Mouse (Mus musculus): Measurements from ENCODE around the gene Cdk6.
A peak's percentile ranks its signal among the peaks of the same experiment; 100 is the strongest.
"Not testable (repeated sequence)": the region's sequence is repeated elsewhere in the genome, so short reads cannot be mapped to it uniquely, and the experiment has no call there.

Gene Cdk6

DNA sequence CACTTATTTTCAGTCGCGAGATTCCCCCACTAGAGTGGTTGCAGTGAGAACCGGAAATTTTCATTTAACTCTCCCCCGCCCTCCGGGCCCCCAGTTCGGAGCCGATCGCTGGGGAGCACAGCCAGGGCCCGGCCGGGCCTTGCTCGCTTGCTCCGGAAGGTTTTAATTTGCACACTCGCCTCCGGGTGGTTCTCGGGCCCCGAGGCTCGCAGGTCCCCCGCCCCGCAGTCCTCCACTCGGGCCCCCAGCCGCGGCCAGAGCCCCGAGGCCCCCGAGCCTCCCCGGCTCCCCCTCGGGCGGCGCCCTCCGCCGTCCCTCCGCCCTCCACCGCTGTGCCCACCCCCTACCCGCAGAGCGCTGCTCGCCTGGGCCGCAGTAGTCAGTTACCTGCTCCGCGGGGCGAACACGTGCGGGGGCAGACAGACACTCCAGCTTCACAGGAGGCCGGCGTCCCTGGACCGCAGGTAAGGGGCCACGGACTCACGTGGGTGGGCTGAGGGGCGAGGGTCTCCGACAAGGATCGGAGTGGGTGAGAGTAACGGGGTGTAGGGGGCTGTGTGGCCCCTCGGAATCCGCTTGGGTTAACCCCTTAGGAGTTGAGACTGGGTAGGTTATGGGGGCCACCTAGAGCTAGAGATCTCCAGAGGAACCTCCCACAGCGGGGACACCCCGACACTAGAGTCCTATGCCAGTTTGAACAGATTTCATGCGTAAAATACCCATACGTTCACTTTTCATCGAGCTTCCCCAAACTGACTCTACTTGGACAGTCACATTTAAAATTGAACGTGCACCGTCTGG is at the start of gene Cdk6:
Gene Cdk6 (plus strand): TSS at position 375 of the 801 bp plus-strand sequence.
- peak; percentile 71 to 73 for DNase-seq

DNA sequence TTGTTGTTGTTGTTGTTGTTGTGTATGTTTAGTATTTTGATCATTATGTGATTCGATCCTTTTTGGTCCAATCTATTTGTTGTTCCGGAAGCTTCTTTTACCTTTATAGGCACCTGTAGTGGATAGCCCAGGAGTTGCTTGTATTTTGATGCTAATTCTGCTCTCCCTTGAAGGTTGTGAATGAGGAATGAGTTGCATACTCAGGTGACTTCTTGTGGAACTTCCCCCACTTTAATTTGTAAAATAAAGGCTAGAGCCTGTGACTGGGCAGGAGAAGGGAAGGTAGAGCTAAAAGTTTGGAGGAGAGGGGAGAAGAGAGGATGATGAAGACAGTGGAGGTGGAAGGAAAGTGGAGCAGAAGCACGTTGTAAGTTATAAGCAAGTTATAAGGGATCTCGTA is 47.6 kb upstream of the Cdk6 start:
- no peak for DNase-seq

DNA sequence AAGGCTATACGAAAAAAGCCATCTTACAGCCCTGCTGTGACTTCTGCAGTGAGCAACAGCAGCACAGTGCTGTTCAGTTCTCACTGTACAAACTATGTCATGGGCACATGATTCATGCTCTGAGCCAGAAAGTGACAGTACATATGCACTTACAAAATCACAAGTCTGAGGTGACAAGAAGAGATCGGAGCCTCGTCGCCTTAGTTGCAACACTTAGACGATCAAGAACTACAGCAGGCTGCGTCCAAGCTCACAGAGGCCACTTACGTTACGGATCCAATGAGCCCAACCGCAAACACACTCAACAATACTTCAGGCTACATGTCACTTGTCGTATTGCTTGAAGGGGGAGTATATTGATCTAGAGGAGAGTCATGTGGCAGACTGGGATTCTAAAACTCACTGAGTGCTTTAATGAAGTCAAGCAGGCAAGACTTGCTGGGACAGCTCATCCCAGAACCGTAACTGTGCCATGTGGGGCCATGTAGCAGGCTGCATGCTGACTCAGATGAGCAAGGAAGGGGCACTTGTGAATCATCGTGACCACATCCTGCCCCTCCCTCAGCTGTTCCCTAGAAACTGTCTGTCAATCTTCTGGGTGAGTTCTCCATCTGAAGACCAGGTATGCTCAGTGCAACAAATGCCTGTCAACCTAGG is 40.4 kb upstream of the Cdk6 start:
- DNase-seq = peak; percentile 22 to 27

DNA sequence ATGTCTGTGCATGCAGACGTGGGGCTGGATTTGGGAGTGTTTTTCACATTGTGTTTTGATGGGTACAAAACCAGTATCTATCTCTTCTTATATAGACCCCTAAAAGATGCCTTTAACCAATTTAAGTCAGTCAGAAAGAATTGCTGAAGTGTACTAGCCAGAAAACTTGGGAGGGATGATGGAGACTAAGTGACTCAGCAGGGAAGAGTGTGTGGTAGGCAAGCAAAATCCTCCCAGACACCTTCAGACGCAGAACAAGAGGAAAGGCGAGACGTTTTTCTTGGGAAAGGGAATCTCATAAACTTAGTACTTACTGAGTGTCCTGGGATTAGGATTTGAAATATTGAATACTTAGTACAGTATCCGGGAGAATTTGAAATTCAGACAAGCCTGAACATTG is 39.8 kb upstream of the Cdk6 start:
- DNase-seq = no peak

DNA sequence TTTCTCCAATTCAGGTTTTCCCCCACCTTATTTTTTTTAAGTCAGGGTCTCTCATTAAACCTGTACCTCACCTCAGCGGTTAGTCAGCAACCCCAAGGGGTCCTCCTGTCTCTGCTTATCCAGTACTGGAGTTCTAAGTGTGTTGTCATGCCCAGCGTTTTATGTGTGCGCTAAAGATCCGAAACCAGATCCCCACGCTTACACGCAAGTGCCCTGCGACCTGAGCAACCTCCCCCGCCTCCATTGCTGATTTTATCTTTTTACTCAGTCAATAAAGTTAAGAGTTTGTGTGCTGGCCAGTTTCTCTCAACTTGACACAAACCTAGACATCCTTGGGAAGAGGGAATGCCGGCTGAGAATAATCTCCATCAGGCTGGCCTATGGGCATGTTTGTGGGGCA is 37.4 kb upstream of the Cdk6 start:
- DNase-seq = no peak

DNA sequence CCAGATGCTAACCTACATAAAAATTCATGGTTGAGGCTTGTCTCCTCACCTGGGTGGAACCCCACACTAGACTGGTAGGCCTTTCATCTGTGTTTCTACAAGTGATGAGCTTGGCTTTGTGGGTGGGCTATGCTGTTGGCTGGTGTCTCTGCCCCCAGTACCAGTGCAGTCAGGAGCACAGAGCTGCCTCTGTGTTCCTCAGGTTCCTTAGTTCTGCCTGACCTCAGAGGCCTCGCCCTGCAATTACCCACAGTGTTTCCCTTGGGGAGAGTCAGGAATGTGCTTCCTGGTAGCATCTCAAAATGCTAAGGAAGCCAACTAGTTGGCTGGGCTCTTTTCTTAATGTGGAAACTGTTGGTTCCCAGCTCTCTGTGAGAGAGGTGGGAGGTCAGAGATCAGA is 35.1 kb upstream of the Cdk6 start:
- DNase-seq = no peak

DNA sequence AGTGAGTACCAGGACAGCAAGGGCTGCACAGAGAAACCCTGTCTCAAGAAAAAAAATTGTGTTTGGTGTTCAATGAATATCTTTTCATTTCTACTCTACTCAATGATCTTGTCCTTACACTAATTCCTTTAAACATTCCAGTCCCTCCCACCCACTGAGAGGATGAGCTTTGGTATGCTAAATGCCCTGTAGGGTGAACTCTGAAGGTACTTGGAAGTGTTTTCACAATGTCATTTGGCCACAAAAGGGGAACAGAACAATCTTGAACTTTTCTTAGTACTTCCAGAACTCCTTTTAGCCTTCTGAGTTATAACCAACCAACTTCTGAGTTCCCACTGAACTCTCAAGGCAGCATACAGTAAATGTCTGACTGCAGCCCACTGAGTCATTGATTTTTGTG is 32.2 kb upstream of the Cdk6 start:
- no peak for DNase-seq

DNA sequence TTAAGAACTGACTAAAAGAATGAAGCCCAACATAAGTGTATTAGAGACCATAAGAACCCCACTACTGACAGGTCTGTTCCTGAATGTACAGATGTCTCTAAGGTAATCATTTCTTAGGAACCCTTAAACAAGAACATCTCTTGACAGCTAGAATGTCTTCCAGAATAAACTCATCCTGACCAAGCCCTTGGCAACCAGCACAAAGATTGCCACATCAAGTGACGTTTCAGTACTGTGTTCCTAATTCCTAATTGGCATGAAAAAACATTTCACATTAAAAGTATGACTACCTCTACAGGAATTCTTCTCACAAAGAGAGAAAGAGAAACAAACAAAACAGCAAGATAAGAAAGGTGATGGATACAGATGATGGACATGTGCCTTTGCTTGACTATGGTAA is 31.7 kb upstream of the Cdk6 start:
- DNase-seq = no peak

DNA sequence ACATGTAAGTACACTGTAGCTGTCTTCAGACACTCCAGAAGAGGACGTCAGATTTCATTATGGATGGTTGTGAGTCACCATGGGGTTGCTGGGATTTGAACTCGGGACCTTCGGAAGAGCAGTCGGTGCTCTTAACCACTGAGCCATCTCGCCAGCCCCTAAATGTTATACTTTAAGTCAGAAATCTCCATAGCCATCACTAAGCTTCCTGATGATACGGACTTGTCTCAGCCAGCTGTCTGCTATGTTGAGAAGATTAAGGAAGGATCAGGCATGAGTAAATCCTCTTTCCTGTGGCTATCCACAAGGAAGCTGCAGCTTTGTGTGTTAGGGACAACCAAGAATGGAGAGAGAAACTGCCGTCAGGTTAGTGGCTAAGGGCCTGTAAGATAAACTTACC is 30.1 kb upstream of the Cdk6 start:
- not testable (repeated sequence) for DNase-seq

DNA sequence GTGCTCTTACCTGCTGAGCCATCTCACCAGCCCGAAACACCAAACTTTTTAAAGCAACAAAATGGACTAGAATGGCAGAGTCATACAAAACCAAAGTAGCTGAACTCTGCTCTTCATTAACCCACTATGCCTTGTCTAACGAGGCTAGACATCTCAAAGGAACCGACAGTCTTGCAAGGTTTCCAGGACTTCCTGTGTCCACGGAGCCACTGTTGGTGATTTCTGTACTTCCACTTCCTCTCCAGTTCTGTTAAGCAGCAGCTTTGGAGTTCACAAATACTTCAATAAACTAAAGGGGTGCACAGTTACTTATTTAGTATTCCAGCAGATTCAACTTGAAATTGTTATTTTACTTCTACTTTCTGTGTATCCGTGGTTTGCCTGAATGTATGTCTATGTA is 23.6 kb upstream of the Cdk6 start:
- DNase-seq = not testable (repeated sequence)

DNA sequence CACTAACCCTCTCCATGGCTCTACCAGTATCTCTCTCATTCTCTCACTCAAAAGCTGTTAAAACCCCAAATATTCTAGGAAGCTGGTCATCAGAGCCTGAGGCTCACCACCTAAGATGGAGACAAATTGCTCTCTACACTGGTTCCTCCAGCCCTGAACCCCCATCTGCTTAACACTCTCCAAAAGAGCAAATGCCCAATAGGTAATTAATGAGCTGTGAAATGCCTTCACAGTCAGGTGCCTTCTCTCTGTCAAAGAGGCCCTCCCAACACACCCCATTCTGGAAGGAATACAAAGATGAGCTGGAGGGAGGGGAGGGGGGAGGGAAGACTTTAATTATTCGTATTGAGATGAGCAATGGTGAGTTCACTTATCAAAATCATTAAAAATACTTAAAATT is 21.1 kb upstream of the Cdk6 start:
- no peak for DNase-seq

DNA sequence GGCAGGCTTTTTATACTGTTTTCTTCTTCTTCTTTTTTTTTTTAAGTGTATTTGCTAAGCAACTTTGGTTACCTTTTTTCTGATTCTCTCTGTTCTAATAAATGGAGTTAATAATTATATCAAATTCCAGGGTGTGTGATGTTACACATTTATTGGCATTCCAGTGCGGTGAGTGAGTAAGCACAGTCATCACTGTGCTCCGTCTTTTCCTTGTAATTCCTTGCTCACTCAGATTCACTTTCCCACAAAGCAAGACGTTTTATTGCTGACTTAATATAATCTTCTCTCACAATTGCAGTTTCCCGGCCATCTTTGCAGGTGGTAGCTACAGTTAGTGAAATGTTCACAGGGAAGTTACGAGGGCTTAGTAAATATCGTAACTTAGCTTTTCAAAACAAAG is 19.2 kb upstream of the Cdk6 start:
- DNase-seq = no peak

DNA sequence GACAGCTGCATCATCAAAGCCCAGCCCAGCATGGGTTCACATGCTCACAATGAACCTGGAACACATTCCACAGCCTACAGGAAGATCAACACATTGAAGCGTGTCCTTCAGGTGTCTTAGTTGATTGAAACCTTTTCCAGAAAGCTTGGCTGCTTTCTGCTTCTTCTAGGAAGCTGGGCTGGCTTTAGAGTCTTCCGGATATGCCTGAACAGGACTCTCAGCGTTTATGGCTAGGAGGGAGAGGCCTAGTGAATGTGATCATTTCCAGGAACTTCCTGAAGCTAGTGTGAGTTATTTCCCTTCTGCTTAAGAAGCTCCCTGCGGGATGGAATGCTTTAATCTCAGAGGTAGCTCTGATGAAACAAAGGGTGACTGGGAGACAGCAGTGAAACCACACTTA is 17.2 kb upstream of the Cdk6 start:
- no peak for DNase-seq

DNA sequence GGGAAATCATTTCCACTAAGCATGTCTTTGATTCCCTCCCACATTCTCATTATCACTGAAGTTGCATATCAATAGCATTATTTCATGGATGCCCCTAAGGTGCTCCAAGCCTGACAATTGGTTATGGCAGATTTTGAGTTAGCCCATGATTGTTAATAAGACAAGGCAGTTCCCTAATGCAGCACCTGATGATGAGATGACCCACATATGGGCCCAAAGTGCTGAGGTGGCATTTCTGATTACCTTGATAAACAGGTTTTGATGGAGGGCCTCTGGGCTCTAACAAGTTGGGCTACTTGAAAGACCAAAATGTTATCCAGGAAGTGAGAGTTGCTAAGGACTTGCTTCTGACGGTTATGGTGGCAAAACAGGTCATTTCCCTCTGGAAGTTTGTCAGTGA is 11.9 kb upstream of the Cdk6 start:
- no peak for DNase-seq

DNA sequence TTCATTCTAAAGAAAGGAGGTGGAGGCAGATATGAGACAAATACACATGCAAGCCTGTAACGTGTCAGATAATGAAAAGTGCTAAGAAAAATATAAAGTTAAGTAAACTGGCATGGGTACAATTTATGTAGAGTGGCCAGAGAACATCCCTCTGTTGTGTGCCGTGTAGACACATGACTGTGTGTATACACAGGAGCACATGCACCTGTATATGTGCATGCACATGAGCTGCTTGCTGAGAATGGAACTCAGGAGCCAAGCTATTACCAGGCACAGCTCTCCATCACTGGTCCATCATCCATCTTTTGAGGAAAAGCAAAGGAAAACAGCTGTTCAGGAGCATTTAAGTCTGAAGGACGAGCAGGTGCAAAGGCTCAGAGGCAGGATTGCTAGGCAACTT is 10.4 kb upstream of the Cdk6 start:
- no peak for DNase-seq

DNA sequence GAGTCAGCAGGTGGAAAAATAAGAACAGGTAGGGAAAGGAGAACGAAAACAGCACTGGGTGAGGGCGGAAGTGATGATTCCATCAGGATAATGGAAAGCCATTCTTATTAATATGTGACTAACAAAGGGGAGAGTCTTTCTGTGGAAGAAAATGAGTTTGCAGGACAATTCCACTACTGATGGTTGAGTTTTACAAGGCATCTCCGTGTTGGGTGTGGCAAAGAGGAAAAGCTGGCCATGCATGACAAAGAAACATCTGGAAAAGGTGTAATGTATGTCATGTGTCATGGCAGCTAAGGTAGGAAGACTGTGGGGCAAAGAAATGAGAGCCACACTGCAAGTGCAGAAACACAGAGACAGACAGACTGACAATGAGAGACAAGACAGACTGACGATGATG is 8.3 kb upstream of the Cdk6 start:
- DNase-seq = not testable (repeated sequence)

DNA sequence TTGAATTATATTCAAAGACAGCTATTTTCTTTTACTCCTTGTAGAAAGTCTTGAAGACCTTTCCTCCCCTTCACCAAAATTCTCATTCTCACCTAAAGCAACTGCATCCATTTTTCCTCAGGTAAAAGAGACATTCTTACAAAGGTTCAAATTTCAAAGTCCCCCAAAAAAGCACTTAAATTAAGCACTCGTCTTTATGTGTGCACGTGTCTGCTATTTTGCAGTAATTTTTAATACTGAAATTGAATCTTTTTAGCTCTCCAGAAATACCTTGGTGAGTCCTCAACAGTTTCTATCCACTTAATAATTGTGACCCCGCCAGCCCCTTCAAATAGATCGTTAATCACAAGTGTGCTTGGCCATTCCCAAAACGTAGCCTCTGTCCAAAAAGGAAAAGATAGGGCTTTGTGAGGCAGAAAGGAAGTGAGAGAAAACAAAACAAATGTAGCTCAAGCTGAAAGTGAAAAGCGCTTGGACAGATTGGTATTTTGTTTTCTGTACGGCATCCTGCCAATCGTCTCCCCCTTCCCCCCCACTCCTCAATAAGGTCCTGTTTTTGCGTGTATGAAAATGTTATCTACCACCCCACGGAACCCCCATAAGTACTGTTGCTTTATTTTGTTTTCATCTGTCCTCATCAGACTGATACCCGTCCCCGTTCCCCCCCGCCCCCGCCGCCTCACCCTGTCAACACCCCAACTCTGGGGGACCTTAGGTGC is 786 bp upstream of the Cdk6 start:
- DNase-seq = not testable (repeated sequence)

DNA sequence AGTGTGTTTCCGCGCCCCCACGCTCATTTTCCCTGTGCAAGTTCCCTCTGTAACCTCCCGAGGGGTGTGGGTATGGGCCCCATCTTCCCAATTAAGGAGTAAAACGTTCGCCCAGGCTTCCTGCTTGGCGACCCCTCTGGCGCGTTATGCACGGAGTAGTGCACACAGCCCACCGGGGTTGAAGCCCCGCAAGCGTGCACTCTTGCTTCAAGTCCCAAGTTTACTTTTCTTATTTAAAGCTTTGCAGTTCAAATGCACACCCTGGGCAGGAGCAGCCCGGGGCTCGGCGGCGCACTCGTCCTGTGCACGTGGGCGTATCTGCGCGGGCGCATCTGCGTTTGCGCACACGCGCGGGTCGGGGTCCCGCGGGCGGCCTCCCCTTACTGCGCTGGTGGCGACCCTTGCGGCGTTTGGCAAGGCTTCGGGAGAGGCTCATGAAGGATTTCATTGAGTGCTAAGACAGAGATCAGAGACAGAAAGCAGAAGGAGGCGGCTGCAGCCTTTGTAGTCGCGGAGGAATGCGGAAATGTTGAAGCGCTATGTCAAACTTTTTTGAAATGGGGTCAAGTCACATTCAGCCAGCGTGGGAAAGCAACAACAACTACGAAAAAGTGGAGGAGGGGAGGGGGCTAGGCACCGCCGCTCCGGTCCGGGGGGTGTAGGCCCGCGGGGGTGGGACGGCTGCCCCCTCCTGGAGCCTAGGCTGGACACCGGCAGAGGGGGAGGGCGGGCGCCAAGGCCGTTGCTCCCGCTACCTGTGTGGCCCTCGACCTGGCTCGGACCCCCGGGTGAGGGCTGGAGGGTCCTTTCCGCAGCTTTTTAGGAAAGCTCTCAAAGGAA is 866 bp downstream of the Cdk6 start:
- DNase-seq = peak; percentile 69 to 74

DNA sequence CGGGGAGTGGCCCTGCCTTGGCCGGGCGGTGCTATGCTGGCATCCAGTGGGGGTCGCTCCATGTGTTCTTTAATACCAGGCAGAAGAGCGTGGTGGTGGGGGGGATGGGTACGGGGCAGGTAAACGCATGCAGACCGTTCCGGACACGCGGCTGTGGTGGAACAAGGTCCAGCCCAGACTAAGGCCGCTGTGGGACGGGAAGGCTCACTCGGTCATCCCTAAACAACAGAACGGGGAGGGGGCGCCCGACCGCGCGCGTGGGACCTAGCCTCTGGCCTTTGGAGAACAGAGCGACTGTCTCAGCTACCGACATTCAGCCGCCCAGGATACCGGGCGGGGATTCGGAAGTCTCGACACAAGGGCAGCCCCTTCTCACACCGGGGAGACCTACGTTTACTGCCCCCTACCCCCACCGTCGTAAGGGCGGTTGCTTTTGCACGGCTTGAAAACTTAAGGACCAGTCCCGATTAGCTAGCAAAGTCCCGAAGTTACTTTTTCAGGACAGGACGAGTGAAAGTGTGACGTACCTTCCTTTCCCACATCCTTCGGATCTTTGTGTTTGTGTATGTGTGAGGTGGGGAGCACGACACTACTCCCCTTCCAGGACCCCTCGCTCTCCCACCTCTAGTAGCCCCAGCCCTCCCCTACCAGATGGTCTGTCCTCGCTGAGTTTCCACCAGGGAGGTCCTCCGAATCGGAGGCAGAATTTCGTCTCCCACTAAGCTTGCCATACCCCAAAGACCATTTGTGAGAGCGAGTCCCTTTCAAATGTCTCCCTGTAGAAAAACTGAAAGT is 1.7 kb downstream of the Cdk6 start:
- DNase-seq = no peak

DNA sequence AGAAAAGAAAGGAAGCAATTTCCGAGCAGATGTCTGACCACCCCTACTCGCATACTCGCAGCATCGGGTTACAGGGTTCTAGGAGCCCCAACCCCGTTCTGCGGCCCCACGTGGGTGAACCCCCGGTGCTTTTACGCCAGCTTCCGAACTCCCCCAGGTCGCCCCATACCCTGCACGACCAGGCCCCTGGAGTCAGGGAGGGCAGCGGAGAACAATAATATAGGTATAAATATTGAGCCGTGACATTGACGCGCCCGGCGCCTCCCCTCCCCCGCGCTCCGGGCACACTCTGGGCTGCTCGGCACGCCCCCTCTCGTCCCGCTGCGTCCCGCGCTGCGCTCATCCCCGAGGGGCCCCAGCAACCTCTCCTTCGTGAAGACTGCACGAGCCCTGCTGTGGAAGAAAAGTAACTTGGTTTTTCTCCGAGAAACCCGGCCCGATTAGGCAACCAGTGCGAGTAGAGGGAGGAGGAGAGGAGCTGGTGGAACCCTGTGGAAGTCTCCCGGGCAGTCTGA is 2.3 kb downstream of the Cdk6 start:
- peak; percentile 77 to 82 for DNase-seq

DNA sequence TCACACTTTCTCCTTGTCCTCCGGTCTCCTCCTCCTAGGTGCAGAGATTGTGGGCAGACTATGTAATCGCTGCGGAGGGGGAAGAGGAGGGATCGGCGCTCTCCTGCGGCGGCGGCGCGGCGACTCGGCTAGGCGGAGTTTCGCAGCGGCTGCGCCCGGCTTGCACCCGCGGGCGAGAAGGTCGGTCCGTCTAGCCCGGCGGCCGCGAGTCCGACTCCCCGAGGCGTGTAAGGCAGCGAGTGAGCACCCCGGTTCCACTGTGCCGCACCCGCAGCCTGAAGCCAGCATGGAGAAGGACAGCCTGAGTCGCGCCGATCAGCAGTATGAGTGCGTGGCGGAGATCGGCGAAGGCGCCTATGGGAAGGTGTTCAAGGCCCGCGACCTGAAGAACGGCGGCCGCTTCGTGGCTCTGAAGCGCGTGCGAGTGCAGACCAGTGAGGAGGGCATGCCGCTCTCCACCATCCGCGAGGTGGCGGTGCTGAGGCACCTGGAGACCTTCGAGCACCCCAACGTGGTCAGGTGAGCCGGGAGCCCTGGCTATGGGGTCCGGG is 2.9 kb downstream of the Cdk6 start:
- DNase-seq = peak; percentile 88 to 91

DNA sequence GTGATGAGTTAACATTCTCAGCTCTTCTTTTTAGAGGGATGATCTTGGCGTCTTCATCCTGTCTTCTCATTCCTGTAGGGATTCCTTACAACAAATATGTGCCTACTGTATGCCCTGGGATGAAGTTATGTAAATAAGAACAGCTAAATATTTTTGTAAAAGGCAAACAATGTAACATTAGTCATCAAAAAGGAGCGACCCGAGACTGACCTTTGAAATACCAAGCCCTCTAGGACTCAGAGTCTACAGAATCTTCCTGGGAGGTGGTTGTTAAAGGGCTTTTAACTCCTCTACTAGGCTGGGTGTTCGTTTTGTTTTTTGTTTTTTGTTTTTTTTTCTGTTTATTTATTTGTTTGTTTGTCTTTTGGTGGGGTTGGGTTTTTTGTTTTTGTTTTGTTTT is 4.3 kb downstream of the Cdk6 start:
- DNase-seq = not testable (repeated sequence)
